Mouse (Mus musculus) small intestine, adult 10 weeks (tissue): ENCODE data around the gene Ispd. TPM values are rescaled to one million over a fixed set of nuclear protein-coding genes. Genes with fewer than 3 reads are reported as not detected.

Experiments used
- polyA plus RNA-seq: library from polyadenylated mRNA; stranded (reverse); fragments of 350-450 nt; fragmentation: Illumina TruSeq; extraction: RNeasy Lipid Tissue Mini Kit (QIAGEN cat#74804); gene quantifications from one replicate; pipeline ENCODE4 v1.2.3, GENCODE M21; 2014; ENCODE audit warnings: low replicate concordance

Gene Ispd
- 9.6 TPM for polyA plus RNA-seq

DNA sequence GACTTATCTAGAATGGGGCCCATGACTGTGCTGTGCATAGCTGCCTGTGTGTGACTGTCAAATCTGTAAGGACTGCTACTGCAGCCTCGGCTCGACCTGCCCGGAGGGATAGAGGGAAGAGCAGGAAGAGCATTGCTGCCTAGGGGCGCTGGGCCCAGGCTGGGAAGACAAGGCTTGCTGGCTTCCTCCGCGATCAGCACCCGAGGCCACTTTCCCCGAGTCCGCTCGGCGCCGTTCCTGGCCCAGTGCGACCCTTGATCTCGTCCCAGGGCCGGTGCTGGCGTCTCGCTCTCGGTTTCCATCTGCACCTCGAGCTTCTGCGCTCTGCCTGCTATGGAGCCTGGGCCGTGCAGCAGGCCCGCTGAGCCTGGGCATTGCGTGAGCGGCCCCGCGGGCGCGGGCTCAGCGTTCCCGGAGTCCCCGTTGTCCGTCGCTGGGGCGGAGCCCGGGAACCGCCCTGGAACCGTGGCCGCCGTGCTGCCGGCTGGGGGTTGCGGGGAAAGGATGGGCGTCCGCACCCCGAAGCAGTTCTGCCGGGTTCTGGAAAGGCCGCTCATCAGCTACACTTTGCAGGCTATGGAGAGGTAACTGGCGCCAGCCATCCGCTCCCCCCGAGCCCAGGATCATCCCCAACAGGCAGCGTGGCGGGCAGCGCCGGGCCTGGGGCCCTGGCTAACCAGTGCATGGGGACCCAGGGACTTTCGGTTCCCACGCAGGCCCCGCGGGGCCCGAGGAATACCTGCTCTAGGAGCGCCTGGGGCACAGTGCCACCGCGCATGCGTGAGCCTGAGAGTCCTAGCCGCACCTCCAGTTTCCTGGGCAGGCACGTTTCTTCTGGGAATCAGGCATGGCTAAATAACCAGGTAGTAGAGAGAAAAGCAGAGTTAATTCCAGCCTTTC is at the start of gene Ispd, which contains the start of gene D630036H23Rik:
TSS of gene Ispd (plus strand) at position 10 of the 900 bp plus-strand sequence.
TSS of gene D630036H23Rik (minus strand) at position 741 of the 900 bp plus-strand sequence.

Other genes with a start within 250 kb of the Ispd start
- 49.5 TPM for gene Ankmy2, start 224.3 kb upstream of the Ispd start, polyA plus RNA-seq
- gene Bzw2, start 223.4 kb upstream of the Ispd start, polyA plus RNA-seq: 39.2 TPM
- not detected for gene Lrrc72, start 128.1 kb upstream of the Ispd start, polyA plus RNA-seq
- 3.0 TPM for gene Sostdc1, start 67.3 kb upstream of the Ispd start, polyA plus RNA-seq
- gene D630036H23Rik, start 731 bp downstream of the Ispd start, polyA plus RNA-seq: 0.48 TPM